Mouse (Mus musculus) ES-Bruce4 (cell line): ENCODE data around the gene D430041D05Rik. TPM values are rescaled to one million over a fixed set of nuclear protein-coding genes. Genes with fewer than 3 reads are reported as not detected.

Source experiments
- H3K27ac ChIP-seq: 2 replicates; pipeline ENCODE4 v1.5.1; 2012; ENCODE audit warnings: low read length, inconsistent platforms; ENCODE audit not compliant: insufficient read depth
- H3K27me3 ChIP-seq: 2 replicates; pipeline ENCODE4 v1.6.1; 2012; ENCODE audit warnings: mild to moderate bottlenecking, low read length, inconsistent platforms; ENCODE audit not compliant: control insufficient read depth, poor library complexity, insufficient read depth, severe bottlenecking
- H3K36me3 ChIP-seq: 2 replicates; pipeline ENCODE4 v1.6.1; 2012; ENCODE audit warnings: inconsistent platforms, mild to moderate bottlenecking, low read length, moderate library complexity; ENCODE audit not compliant: control insufficient read depth, poor library complexity, insufficient read depth, severe bottlenecking
- H3K4me1 ChIP-seq: one replicate; pipeline ENCODE4 v1.8.1; 2011; ENCODE audit warnings: low read length; ENCODE audit not compliant: control insufficient read depth, insufficient read depth
- H3K4me3 ChIP-seq: 2 replicates; pipeline ENCODE4 v1.5.1; 2011; ENCODE audit warnings: low read depth, mild to moderate bottlenecking, low read length
- H3K9ac ChIP-seq: 2 replicates; pipeline ENCODE4 v1.6.1; 2012; ENCODE audit warnings: low read depth, mild to moderate bottlenecking, inconsistent platforms; ENCODE audit not compliant: poor library complexity, severe bottlenecking
- H3K9me3 ChIP-seq: replicated peaks from 2 replicates; pipeline ENCODE4 v1.6.1; 2012; ENCODE audit warnings: mild to moderate bottlenecking, low read length, inconsistent platforms; ENCODE audit not compliant: control insufficient read depth, poor library complexity, insufficient read depth, severe bottlenecking
- CTCF ChIP-seq: IDR thresholded peaks from one replicate; pipeline ENCODE4 v1.8.1; 2011; ENCODE audit warnings: low read depth, low read length
- EP300 ChIP-seq: IDR thresholded peaks from 2 replicates; pipeline ENCODE4 v1.6.1; 2011; ENCODE audit warnings: low read depth, low read length; ENCODE audit not compliant: insufficient read depth
- POLR2A ChIP-seq: IDR thresholded peaks from one replicate; pipeline ENCODE4 v1.8.1; 2011; ENCODE audit warnings: low read length; ENCODE audit not compliant: insufficient read depth
- polyA plus RNA-seq: library from polyadenylated mRNA; stranded (reverse); fragments of >200 nt; gene quantifications from 2 replicates; pipeline ENCODE4 v1.2.4, GENCODE M21; 2011; ENCODE audit warnings: low read depth; ENCODE audit not compliant: missing spikeins, insufficient read depth, insufficient read length

Gene D430041D05Rik
- polyA plus RNA-seq, 1 experiment: 0.10 TPM

- Histone ChIP-seq H3K9me3 (no peaks in the 10 kb centered on the region), H3K4me3 (no peak overlapping the region), H3K27me3 (no peaks in the 10 kb centered on the region), H3K27ac (no peak overlapping the region), H3K9ac (no peak overlapping the region), H3K4me1 (no peaks in the 10 kb centered on the region), H3K36me3 (no peaks in the 10 kb centered on the region)
- TF ChIP-seq EP300: no peak
- no peak for TF ChIP-seq CTCF
- no peak for TF ChIP-seq POLR2A
Measured at GRCm38 (mm10) chr2:104383589-104383988, 27.2 kb downstream of the D430041D05Rik start.

DNA sequence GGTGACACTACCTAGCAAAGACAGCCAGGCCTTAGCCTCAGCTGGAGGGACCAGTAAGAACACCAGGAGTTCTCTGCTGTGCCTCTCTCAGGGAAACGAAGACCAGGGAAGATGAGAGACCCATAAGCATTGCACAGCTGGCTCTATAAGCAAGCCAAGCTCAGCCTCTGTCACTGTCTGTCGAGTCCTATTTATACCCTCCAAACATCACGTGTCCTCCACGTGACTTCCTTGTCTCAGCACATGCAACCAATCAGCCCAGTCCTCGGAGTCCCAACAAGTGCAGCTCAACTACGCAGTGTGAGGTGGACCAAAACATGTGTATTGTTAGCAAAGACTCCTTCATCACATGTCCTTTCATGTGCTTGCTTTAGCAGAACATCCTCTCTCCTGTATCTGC is 28.0 kb downstream of the D430041D05Rik start:
- Histone ChIP-seq H3K27ac (no peak overlapping the region), H3K4me3 (no peak overlapping the region), H3K27me3 (no peaks in the 10 kb centered on the region), H3K36me3 (no peaks in the 10 kb centered on the region), H3K9me3 (no peaks in the 10 kb centered on the region), H3K9ac (no peak overlapping the region), H3K4me1 (no peaks in the 10 kb centered on the region)
- no peak for TF ChIP-seq EP300
- TF ChIP-seq POLR2A: no peak
- no peak for TF ChIP-seq CTCF

DNA sequence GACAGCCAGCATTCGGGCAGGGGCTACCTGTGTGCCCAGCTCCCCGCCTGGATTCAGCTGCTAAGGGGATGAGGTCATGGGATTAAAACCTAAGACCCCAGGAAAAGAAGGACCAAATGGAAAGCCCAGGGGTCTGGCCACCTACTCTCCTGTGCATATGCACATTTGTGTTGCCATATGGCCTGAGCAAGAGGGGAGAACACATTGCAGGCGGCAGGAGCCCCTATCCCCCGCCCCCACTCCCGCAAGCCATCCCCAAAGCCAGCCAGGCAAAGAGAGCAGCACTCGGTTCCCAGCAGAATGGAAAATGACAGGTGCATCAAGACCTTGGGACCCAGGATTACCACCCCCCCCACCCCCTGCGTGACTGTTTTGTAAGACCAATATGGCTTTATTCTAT is 31.5 kb downstream of the D430041D05Rik start:
- H3K4me1 ChIP-seq: no peaks in the 10 kb centered on the region
- H3K9me3 ChIP-seq: no peaks in the 10 kb centered on the region; the same call in 1 of the 2 replicates
- H3K4me3 ChIP-seq: no peak overlapping the region
- no peak overlapping the region for H3K9ac ChIP-seq
- no peaks in the 10 kb centered on the region for H3K36me3 ChIP-seq
- H3K27me3 ChIP-seq: no peaks in the 10 kb centered on the region
- H3K27ac ChIP-seq: no peak overlapping the region
- TF ChIP-seq EP300 (no peak), CTCF (no peak), POLR2A (no peak)

DNA sequence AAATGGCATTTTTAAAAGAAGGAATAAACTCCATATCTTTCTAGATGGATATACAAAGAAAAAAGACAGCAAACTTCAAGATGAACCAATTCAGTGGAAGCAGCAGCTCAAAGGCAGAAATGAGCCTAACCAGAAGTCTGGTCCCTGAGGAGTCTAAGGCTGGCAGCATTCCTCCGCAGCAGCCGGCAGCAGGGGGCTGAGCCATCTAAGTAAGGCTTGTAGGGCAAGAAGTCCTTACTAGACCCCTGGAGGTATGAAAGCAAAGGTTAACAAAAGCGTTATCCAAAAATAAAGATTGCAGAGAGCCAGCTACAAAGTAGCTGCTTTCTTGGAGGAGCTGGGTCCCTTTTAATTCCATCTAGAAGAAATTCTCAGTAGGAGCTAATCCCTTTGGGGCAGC is 32.0 kb downstream of the D430041D05Rik start:
- H3K27me3 ChIP-seq: no peaks in the 10 kb centered on the region
- no peak overlapping the region for H3K9ac ChIP-seq
- H3K36me3 ChIP-seq: no peaks in the 10 kb centered on the region
- TF ChIP-seq EP300 (no peak), POLR2A (no peak), CTCF (no peak)
- no peak overlapping the region for H3K4me3 ChIP-seq
- no peaks in the 10 kb centered on the region for H3K4me1 ChIP-seq
- no peaks in the 10 kb centered on the region; the same call in 1 of the 2 replicates for H3K9me3 ChIP-seq
- H3K27ac ChIP-seq: no peak overlapping the region

DNA sequence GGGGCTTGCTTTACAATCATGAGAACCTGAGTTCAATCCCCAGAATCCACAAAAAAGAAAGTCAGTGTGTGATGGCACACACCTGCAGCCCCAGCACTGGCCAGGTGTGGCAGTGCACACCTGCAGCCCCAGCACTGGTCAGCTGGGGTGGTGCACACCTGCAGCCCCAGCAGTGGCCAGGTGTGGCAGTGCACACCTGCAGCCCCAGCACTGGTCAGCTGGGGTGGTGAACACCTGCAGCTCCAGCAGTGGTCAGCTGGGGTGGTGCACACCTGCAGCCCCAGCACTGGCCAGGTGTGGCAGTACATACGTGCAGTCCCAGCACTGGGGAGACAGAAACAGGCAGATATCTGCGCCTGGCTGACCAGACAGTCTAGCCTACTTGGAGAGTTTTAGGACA is 32.8 kb downstream of the D430041D05Rik start:
- H3K27me3 ChIP-seq: no peaks in the 10 kb centered on the region
- H3K36me3 ChIP-seq: no peaks in the 10 kb centered on the region
- TF ChIP-seq CTCF: peak; percentile 71
- no peak for TF ChIP-seq POLR2A
- H3K27ac ChIP-seq: no peak overlapping the region
- no peaks in the 10 kb centered on the region for H3K4me1 ChIP-seq
- no peaks in the 10 kb centered on the region; the same call in 1 of the 2 replicates for H3K9me3 ChIP-seq
- no peak overlapping the region for H3K4me3 ChIP-seq
- H3K9ac ChIP-seq: no peak overlapping the region

DNA sequence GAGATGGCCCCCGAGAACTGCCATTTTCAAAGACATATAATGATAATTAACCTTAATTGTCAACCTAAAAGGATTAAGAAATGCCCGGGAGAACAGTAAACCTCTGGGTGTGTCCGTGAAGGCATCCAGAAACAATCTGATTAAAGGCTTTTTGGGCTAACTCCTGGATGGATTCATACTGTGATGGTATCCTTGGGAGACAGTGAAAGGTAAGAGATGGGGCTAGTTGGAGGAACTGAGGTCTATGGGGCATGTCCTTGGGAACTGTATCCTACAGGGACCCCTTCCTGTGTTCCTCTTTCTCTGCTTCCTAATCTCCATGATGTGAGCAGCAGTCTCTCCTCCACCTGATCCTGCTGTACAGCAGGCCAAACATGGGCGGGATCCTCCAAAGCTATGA is 38.7 kb downstream of the D430041D05Rik start:
- no peak overlapping the region for H3K9ac ChIP-seq
- H3K27me3 ChIP-seq: no peaks in the 10 kb centered on the region
- H3K9me3 ChIP-seq: no peaks in the 10 kb centered on the region; the same call in 1 of the 2 replicates
- no peaks in the 10 kb centered on the region for H3K36me3 ChIP-seq
- H3K4me1 ChIP-seq: no peaks in the 10 kb centered on the region
- H3K27ac ChIP-seq: no peak overlapping the region
- TF ChIP-seq POLR2A: no peak
- no peak for TF ChIP-seq EP300
- TF ChIP-seq CTCF: no peak
- H3K4me3 ChIP-seq: no peak overlapping the region
